Mouse (Mus musculus) liver, embryonic 11.5 days (tissue): ENCODE measurements around the gene C1qtnf7. TPM values are rescaled to one million over a fixed set of nuclear protein-coding genes. Genes with fewer than 3 reads are reported as not detected.

Experiments used
- ATAC-seq: fragments of 200-750 bp; cut with Nextera tagmentation; replicated peaks from 2 replicates; pipeline ENCODE4 v1.8.0; 2017; ENCODE audit warnings: moderate number of reproducible peaks, mild to moderate bottlenecking, moderate TSS enrichment, moderate library complexity; ENCODE audit not compliant: low FRiP score
- DNase-seq: peaks from one replicate; pipeline ENCODE4 v3.0.0-alpha.2; 2017; ENCODE audit warnings: low spot score
- H3K27ac ChIP-seq: fragments of 300-500 bp; sonication (generic); 2 replicates; pipeline ENCODE4 v1.5.1; 2014; ENCODE audit warnings: mild to moderate bottlenecking, low read depth, low read length, control low read depth
- H3K27me3 ChIP-seq: fragments of 300-500 bp; sonication (generic); replicated peaks from 2 replicates; pipeline ENCODE4 v1.6.1; 2014; ENCODE audit warnings: low read length, mixed read lengths; ENCODE audit not compliant: control insufficient read depth, insufficient read depth
- H3K36me3 ChIP-seq: fragments of 300-500 bp; sonication (generic); 2 replicates; pipeline ENCODE4 v1.6.1; 2014; ENCODE audit warnings: mild to moderate bottlenecking, low read length, moderate library complexity, mixed read lengths; ENCODE audit not compliant: control insufficient read depth, insufficient read depth
- H3K4me1 ChIP-seq: fragments of 300-500 bp; sonication (generic); replicated peaks from 2 replicates; pipeline ENCODE4 v1.6.1; 2014; ENCODE audit warnings: low read length, mixed read lengths; ENCODE audit not compliant: control insufficient read depth, insufficient read depth
- H3K4me2 ChIP-seq: fragments of 300-500 bp; sonication (generic); 2 replicates; pipeline ENCODE4 v1.6.1; 2014; ENCODE audit warnings: mild to moderate bottlenecking, control low read depth, moderate library complexity
- H3K4me3 ChIP-seq: fragments of 300-500 bp; sonication (generic); 2 replicates; pipeline ENCODE4 v1.5.1; 2014; ENCODE audit warnings: low read depth, low read length, control low read depth
- H3K9ac ChIP-seq: fragments of 300-500 bp; sonication (generic); 2 replicates; pipeline ENCODE4 v1.6.1; 2014; ENCODE audit warnings: low read depth, low read length, control low read depth
- H3K9me3 ChIP-seq: fragments of 300-500 bp; sonication (generic); 2 replicates; pipeline ENCODE4 v1.6.1; 2016; ENCODE audit warnings: low read length, inconsistent platforms, mixed read lengths; ENCODE audit not compliant: control insufficient read depth
- WGBS: fragments of 180-500 bp; shearing (Covaris S2); extraction: QIAGEN DNeasy Blood & Tissue Kit; methylation state at CpG from one replicate; pipeline ENCODE4 v1.1.7; 2014; 5-methylcytosine and 5-hydroxymethylcytosine counted together
- polyA plus RNA-seq: library from polyadenylated mRNA; unstranded; fragments of >200 nt; fragmentation: Nextera tagmentation; extraction: Ambion mirVana; gene quantifications from 2 replicates; pipeline ENCODE4 v1.2.1, GENCODE M21; 2014

Gene C1qtnf7
- polyA plus RNA-seq, 1 experiment from 2014 or later = 2.3 TPM

- WGBS = 85% methylated on average over 6 of the region's 6 CpGs
- Histone ChIP-seq H3K27me3 (no peaks in the 10 kb centered on the region), H3K36me3 (no peaks in the 10 kb centered on the region), H3K4me2 (no peak overlapping the region), H3K27ac (no peak overlapping the region), H3K9me3 (no peaks in the 10 kb centered on the region), H3K4me1 (no peaks in the 10 kb centered on the region), H3K9ac (no peak overlapping the region), H3K4me3 (no peak overlapping the region)
- no peak for DNase-seq
- no peak for ATAC-seq
Measured at GRCm38 (mm10) chr5:43583326-43584120, 68.2 kb downstream of the C1qtnf7 start.

GRCm38 (mm10) chr5:43584464-43584863 is 69.1 kb downstream of the C1qtnf7 start:
- Histone ChIP-seq H3K9ac (no peak overlapping the region), H3K4me2 (no peak overlapping the region), H3K4me1 (no peaks in the 10 kb centered on the region), H3K4me3 (no peak overlapping the region), H3K9me3 (no peaks in the 10 kb centered on the region), H3K27me3 (no peaks in the 10 kb centered on the region), H3K36me3 (no peaks in the 10 kb centered on the region), H3K27ac (no peak overlapping the region)
- DNase-seq (no peak), ATAC-seq (no peak)
- 43% methylated on average over 1 of the region's 1 CpGs for WGBS

- Histone ChIP-seq H3K4me1 (no peaks in the 10 kb centered on the region), H3K9me3 (no peaks in the 10 kb centered on the region), H3K27ac (no peak overlapping the region), H3K27me3 (no peaks in the 10 kb centered on the region), H3K4me2 (no peak overlapping the region), H3K4me3 (no peak overlapping the region), H3K9ac (no peak overlapping the region), H3K36me3 (no peaks in the 10 kb centered on the region)
- no peak for ATAC-seq
- 64% methylated on average over 11 of the region's 11 CpGs for WGBS
- DNase-seq = no peak
Measured at GRCm38 (mm10) chr5:43585406-43586245, 70.3 kb downstream of the C1qtnf7 start.

GRCm38 (mm10) chr5:43588791-43589439 is 73.6 kb downstream of the C1qtnf7 start:
- ATAC-seq (no peak), DNase-seq (no peak)
- Histone ChIP-seq H3K9ac (no peak overlapping the region), H3K27me3 (no peaks in the 10 kb centered on the region), H3K4me1 (no peaks in the 10 kb centered on the region), H3K4me3 (no peak overlapping the region), H3K9me3 (no peaks in the 10 kb centered on the region), H3K4me2 (no peak overlapping the region), H3K36me3 (no peaks in the 10 kb centered on the region), H3K27ac (no peak overlapping the region)
- WGBS = 84% methylated on average over 5 of the region's 5 CpGs

GRCm38 (mm10) chr5:43589440-43589830 is 74.1 kb downstream of the C1qtnf7 start:
- Histone ChIP-seq H3K36me3 (no peaks in the 10 kb centered on the region), H3K9me3 (no peaks in the 10 kb centered on the region), H3K4me3 (no peak overlapping the region), H3K9ac (no peak overlapping the region), H3K4me1 (no peaks in the 10 kb centered on the region), H3K27me3 (no peaks in the 10 kb centered on the region), H3K4me2 (no peak overlapping the region), H3K27ac (no peak overlapping the region)
- 65% methylated on average over 2 of the region's 2 CpGs for WGBS
- DNase-seq = no peak
- no peak for ATAC-seq

GRCm38 (mm10) chr5:43590311-43590731 is 75.0 kb downstream of the C1qtnf7 start:
- DNase-seq = no peak
- no peaks in the 10 kb centered on the region for H3K9me3 ChIP-seq
- no peak overlapping the region for H3K4me3 ChIP-seq
- no peak overlapping the region for H3K9ac ChIP-seq
- H3K4me2 ChIP-seq = no peak overlapping the region
- no peaks in the 10 kb centered on the region for H3K27me3 ChIP-seq
- H3K4me1 ChIP-seq = no peaks in the 10 kb centered on the region
- ATAC-seq = no peak
- no peaks in the 10 kb centered on the region for H3K36me3 ChIP-seq
- no peak overlapping the region for H3K27ac ChIP-seq
- 82% methylated on average over 2 of the region's 2 CpGs for WGBS

GRCm38 (mm10) chr5:43601601-43602000 is 86.3 kb downstream of the C1qtnf7 start:
- Histone ChIP-seq H3K4me3 (no peak overlapping the region), H3K27ac (no peak overlapping the region), H3K36me3 (no peaks in the 10 kb centered on the region), H3K9ac (no peak overlapping the region), H3K27me3 (no peaks in the 10 kb centered on the region), H3K4me1 (no peaks in the 10 kb centered on the region), H3K4me2 (no peak overlapping the region), H3K9me3 (no peaks in the 10 kb centered on the region)
- ATAC-seq = no peak
- no peak for DNase-seq
- WGBS = 82% methylated on average over 8 of the region's 8 CpGs

- no peak overlapping the region for H3K27ac ChIP-seq
- H3K9me3 ChIP-seq = no peaks in the 10 kb centered on the region
- no peak overlapping the region for H3K4me2 ChIP-seq
- no peaks in the 10 kb centered on the region for H3K4me1 ChIP-seq
- no peaks in the 10 kb centered on the region for H3K36me3 ChIP-seq
- no peak overlapping the region for H3K4me3 ChIP-seq
- no peak for DNase-seq
- 82% methylated on average over 3 of the region's 3 CpGs for WGBS
- H3K27me3 ChIP-seq = no peaks in the 10 kb centered on the region
- ATAC-seq = no peak
- no peak overlapping the region for H3K9ac ChIP-seq
Measured at GRCm38 (mm10) chr5:43602518-43602917, 87.2 kb downstream of the C1qtnf7 start.
